Mouse (Mus musculus) NIH3T3 (cell line): ENCODE measurements at regions not wholly inside any gene's neighbourhood (a gene's known extent, or its start where the extent isn't known, plus 50 kb on each side); places are given as distances from the start of the nearest gene placed in this dataset.
A peak's percentile ranks its signal among the peaks of the same experiment; 100 is the strongest.
"Not testable (repeated sequence)": the region's sequence is repeated elsewhere in the genome, so short reads cannot be mapped to it uniquely, and the experiment has no call there.

Experiments
- DNase-seq: peaks from one replicate; pipeline ENCODE4 v3.0.0-alpha.2; 2012; ENCODE audit warnings: low read depth

- no peak for DNase-seq
Measured at GRCm38 (mm10) chr7:138497771-138498170, 100.2 kb upstream of the Tcerg1l start.

GRCm38 (mm10) chr7:138497202-138497601, 99.7 kb upstream of the Tcerg1l start:
- peak; percentile 1 for DNase-seq

- DNase-seq: no peak
Measured at GRCm38 (mm10) chr7:138493661-138494060, 96.1 kb upstream of the Tcerg1l start.

- no peak for DNase-seq
Measured at GRCm38 (mm10) chr7:138492261-138492660, 94.7 kb upstream of the Tcerg1l start.

GRCm38 (mm10) chr7:138489471-138489870, 91.9 kb upstream of the Tcerg1l start:
- DNase-seq: no peak

GRCm38 (mm10) chr7:138488201-138488720, 90.7 kb upstream of the Tcerg1l start:
- DNase-seq: no peak

GRCm38 (mm10) chr7:138472891-138473455, 75.4 kb upstream of the Tcerg1l start:
- no peak for DNase-seq

GRCm38 (mm10) chr7:138472371-138472770, 74.8 kb upstream of the Tcerg1l start:
- DNase-seq: no peak

- DNase-seq: no peak
Measured at GRCm38 (mm10) chr7:138469211-138469610, 71.7 kb upstream of the Tcerg1l start.

- no peak for DNase-seq
Measured at GRCm38 (mm10) chr7:138468436-138468835, 70.9 kb upstream of the Tcerg1l start.

GRCm38 (mm10) chr7:138467981-138468380, 70.5 kb upstream of the Tcerg1l start:
- DNase-seq: no peak

- DNase-seq: no peak
Measured at GRCm38 (mm10) chr7:138467386-138467785, 69.9 kb upstream of the Tcerg1l start.

- no peak for DNase-seq
Measured at GRCm38 (mm10) chr7:138457964-138458363, 60.4 kb upstream of the Tcerg1l start.

GRCm38 (mm10) chr7:138455371-138455770, 57.8 kb upstream of the Tcerg1l start:
- DNase-seq: no peak

- DNase-seq: not testable (repeated sequence)
Measured at GRCm38 (mm10) chr7:138454498-138455225, 57.1 kb upstream of the Tcerg1l start.

GRCm38 (mm10) chr7:138451321-138451720, 53.8 kb upstream of the Tcerg1l start:
- DNase-seq: no peak

GRCm38 (mm10) chr7:138448519-138448918, 51.0 kb upstream of the Tcerg1l start:
- DNase-seq: no peak
